Mouse (Mus musculus): ENCODE data around the gene Cers5.
"Not testable (repeated sequence)": the region's sequence is repeated elsewhere in the genome, so short reads cannot be mapped to it uniquely, and the experiment has no call there.

Cers5 gene

GRCm38 (mm10) chr15:99790464-99790863 is 17.8 kb upstream of the Cers5 start:
- no peak for DNase-seq (ENCODE audit: low read depth, low spot score)

GRCm38 (mm10) chr15:99787625-99788120 is 15.0 kb upstream of the Cers5 start:
- DNase-seq (ENCODE audit: low read depth, low spot score), result no peak

GRCm38 (mm10) chr15:99778677-99779335 is 6.1 kb upstream of the Cers5 start:
- no peak for DNase-seq (ENCODE audit: low read depth, low spot score)

- DNase-seq (ENCODE audit: low read depth, low spot score), result peak; percentile 73
Observed at GRCm38 (mm10) chr15:99778148-99778547, 5.5 kb upstream of the Cers5 start.

GRCm38 (mm10) chr15:99772925-99773324 is 240 bp upstream of the Cers5 start:
- no peak for DNase-seq (ENCODE audit: low read depth, low spot score)

- peak; percentile 97 for DNase-seq (ENCODE audit: low read depth, low spot score)
Observed at GRCm38 (mm10) chr15:99772277-99772880, 306 bp downstream of the Cers5 start.

GRCm38 (mm10) chr15:99771601-99772276 is 946 bp downstream of the Cers5 start:
- DNase-seq (ENCODE audit: low read depth, low spot score), result peak; percentile 70

- DNase-seq (ENCODE audit: low read depth, low spot score), result no peak
Observed at GRCm38 (mm10) chr15:99771004-99771500, 1.6 kb downstream of the Cers5 start.

GRCm38 (mm10) chr15:99768761-99769160 is 3.9 kb downstream of the Cers5 start:
- no peak for DNase-seq (ENCODE audit: low read depth, low spot score)

GRCm38 (mm10) chr15:99767467-99767866 is 5.2 kb downstream of the Cers5 start:
- no peak for DNase-seq (ENCODE audit: low read depth, low spot score)

GRCm38 (mm10) chr15:99754204-99754603 is 18.5 kb downstream of the Cers5 start:
- no peak for DNase-seq (ENCODE audit: low read depth, low spot score)

- no peak for DNase-seq (ENCODE audit: low read depth, low spot score)
Observed at GRCm38 (mm10) chr15:99740229-99740628, 32.5 kb downstream of the Cers5 start.

- DNase-seq (ENCODE audit: low read depth, low spot score), result no peak
Observed at GRCm38 (mm10) chr15:99736675-99737074, 36.0 kb downstream of the Cers5 start.

GRCm38 (mm10) chr15:99735631-99736030 is 37.1 kb downstream of the Cers5 start:
- no peak for DNase-seq (ENCODE audit: low read depth, low spot score)

GRCm38 (mm10) chr15:99733186-99733585 is 39.5 kb downstream of the Cers5 start:
- no peak for DNase-seq (ENCODE audit: low read depth, low spot score)

GRCm38 (mm10) chr15:99731678-99732077 is 41.0 kb downstream of the Cers5 start:
- peak; percentile 57 for DNase-seq (ENCODE audit: low read depth, low spot score)

GRCm38 (mm10) chr15:99731167-99731566 is 41.5 kb downstream of the Cers5 start:
- DNase-seq (ENCODE audit: low read depth, low spot score), result no peak

GRCm38 (mm10) chr15:99729056-99729783 is 43.5 kb downstream of the Cers5 start:
- DNase-seq (ENCODE audit: low read depth, low spot score), result peak; percentile 76

- DNase-seq (ENCODE audit: low read depth, low spot score), result no peak
Observed at GRCm38 (mm10) chr15:99728211-99728610, 44.5 kb downstream of the Cers5 start.

- DNase-seq (ENCODE audit: low read depth, low spot score), result no peak
Observed at GRCm38 (mm10) chr15:99727525-99727924, 45.2 kb downstream of the Cers5 start.

- not testable (repeated sequence) for DNase-seq (ENCODE audit: low read depth, low spot score)
Observed at GRCm38 (mm10) chr15:99727039-99727438, 45.6 kb downstream of the Cers5 start.

- DNase-seq (ENCODE audit: low read depth, low spot score), result no peak
Observed at GRCm38 (mm10) chr15:99726549-99726948, 46.1 kb downstream of the Cers5 start.
